Mouse (Mus musculus) myocyte (in vitro differentiated cells): Measurements from ENCODE around the gene Lgi1. TPM values are rescaled to one million over a fixed set of nuclear protein-coding genes. Genes with fewer than 3 reads are reported as not detected.

Experiments used
- H3K27me3 ChIP-seq: one replicate; pipeline ENCODE4 v1.6.1; 2011; ENCODE audit not compliant: control insufficient read depth, insufficient read depth, insufficient read length
- H3K36me3 ChIP-seq: one replicate; pipeline ENCODE4 v1.6.1; 2011; ENCODE audit not compliant: control insufficient read depth, insufficient read depth
- H3K4me2 ChIP-seq: one replicate; pipeline ENCODE4 v1.6.1; 2011; ENCODE audit warnings: low read depth, control low read depth
- H3K4me3 ChIP-seq: one replicate; pipeline ENCODE4 v1.5.1; 2011; ENCODE audit warnings: mild to moderate bottlenecking, control low read depth, moderate library complexity
- H3K79me2 ChIP-seq: one replicate; pipeline ENCODE4 v1.6.1; 2011; ENCODE audit not compliant: control insufficient read depth, insufficient read depth
- H3ac ChIP-seq: one replicate; pipeline ENCODE4 v1.6.1; 2011; ENCODE audit not compliant: control insufficient read depth, insufficient read length
- CEBPB ChIP-seq: IDR thresholded peaks from 2 replicates; pipeline ENCODE4 v1.6.1; 2011; ENCODE audit warnings: mild to moderate bottlenecking, moderate library complexity; ENCODE audit not compliant: poor library complexity, insufficient read depth, severe bottlenecking
- E2F4 ChIP-seq: IDR thresholded peaks from one replicate; pipeline ENCODE4 v1.6.1; 2011; ENCODE audit warnings: mild to moderate bottlenecking, control low read depth, moderate library complexity; ENCODE audit not compliant: insufficient read depth
- MAX ChIP-seq: IDR thresholded peaks from one replicate; pipeline ENCODE4 v1.6.1; 2011; ENCODE audit warnings: low read depth, mild to moderate bottlenecking, control low read depth
- MYOD1 ChIP-seq, 3 experiments: IDR thresholded peaks; one replicate each; pipeline ENCODE4 v1.6.1; 2011; ENCODE audit warnings: control low read depth in 2 of 3, low read depth in 2 of 3, mild to moderate bottlenecking in 2 of 3, moderate library complexity in 1 of 3; ENCODE audit not compliant: insufficient read length in 2 of 3, control insufficient read depth in 1 of 3
- MYOG ChIP-seq, 3 experiments: IDR thresholded peaks; one replicate each; pipeline ENCODE4 v1.6.1; 2011; ENCODE audit warnings: control low read depth in 2 of 3, low read depth in 2 of 3, mild to moderate bottlenecking in 2 of 3; ENCODE audit not compliant: insufficient read length in 2 of 3, control insufficient read depth in 1 of 3, insufficient read depth in 1 of 3
- POLR2A ChIP-seq: IDR thresholded peaks from one replicate; pipeline ENCODE4 v1.6.1; 2011; ENCODE audit warnings: low read depth, mild to moderate bottlenecking, control low read depth, moderate library complexity; ENCODE audit not compliant: insufficient read length
- POLR2AphosphoS2 ChIP-seq: IDR thresholded peaks from one replicate; pipeline ENCODE4 v1.6.1; 2011; ENCODE audit warnings: low read depth, control low read depth; ENCODE audit not compliant: insufficient read length
- REST ChIP-seq: IDR thresholded peaks from one replicate; pipeline ENCODE4 v1.6.1; 2011; ENCODE audit warnings: mild to moderate bottlenecking, control low read depth, moderate library complexity; ENCODE audit not compliant: insufficient read depth, insufficient read length
- SRF ChIP-seq: IDR thresholded peaks from one replicate; pipeline ENCODE4 v1.6.1; 2011; ENCODE audit warnings: low read depth; ENCODE audit not compliant: control insufficient read depth, insufficient read length
- TCF12 ChIP-seq: IDR thresholded peaks from one replicate; pipeline ENCODE4 v1.6.1; 2011; ENCODE audit warnings: mild to moderate bottlenecking, control low read depth; ENCODE audit not compliant: poor library complexity, insufficient read depth, severe bottlenecking
- TCF3 ChIP-seq: IDR thresholded peaks from one replicate; pipeline ENCODE4 v1.6.1; 2011; ENCODE audit warnings: low read depth, control low read depth; ENCODE audit not compliant: insufficient read length
- USF1 ChIP-seq: IDR thresholded peaks from one replicate; pipeline ENCODE4 v1.6.1; 2011; ENCODE audit warnings: low read depth, mild to moderate bottlenecking, control low read depth, moderate library complexity
- polyA plus RNA-seq: library from polyadenylated mRNA; unstranded; fragments of >200 nt; fragmentation: generic; extraction: Trizol; gene quantifications from one replicate; pipeline ENCODE4 v1.2.1, GENCODE M21; 2012; ENCODE audit warnings: missing spikeins

The Lgi1 gene
- polyA plus RNA-seq, 1 experiment: not detected

DNA sequence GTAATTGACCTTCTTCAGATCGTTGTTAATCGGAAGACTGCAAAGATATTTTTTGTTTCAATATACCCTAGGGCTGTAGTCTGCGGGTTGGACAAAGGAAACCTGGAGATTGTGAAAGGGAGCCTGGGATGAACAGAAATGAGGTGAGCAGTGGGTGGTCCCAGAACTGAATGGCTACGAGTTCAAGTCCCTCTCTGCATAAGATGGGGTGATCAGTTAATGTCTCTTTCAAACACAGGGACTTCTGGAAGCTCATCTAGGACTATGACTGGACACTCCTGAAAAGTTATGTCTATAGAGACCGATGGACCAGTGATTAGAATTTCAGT lies 84.6 kb downstream of the Lgi1 start:
- Histone ChIP-seq H3ac (no peak overlapping the region), H3K36me3 (no peaks in the 10 kb centered on the region), H3K4me3 (no peak overlapping the region), H3K27me3 (no peaks in the 10 kb centered on the region), H3K4me2 (no peak overlapping the region), H3K79me2 (no peaks in the 10 kb centered on the region)
- TF ChIP-seq TCF12 (no peak), TCF3 (no peak), SRF (no peak), MYOG (IDR thresholded peaks at IDR 0.05; ENCODE audit: control insufficient read depth in 1 of 3, insufficient read depth in 1 of 3, insufficient read length in 2 of 3, low read depth in 2 of 3) (no peak), MYOD1 (IDR thresholded peaks at IDR 0.05; ENCODE audit: control insufficient read depth in 1 of 3, insufficient read length in 2 of 3, low read depth in 2 of 3) (no peak), MAX (no peak), POLR2AphosphoS2 (no peak), CEBPB (no peak), POLR2A (no peak), E2F4 (no peak), USF1 (no peak), REST (no peak)

DNA sequence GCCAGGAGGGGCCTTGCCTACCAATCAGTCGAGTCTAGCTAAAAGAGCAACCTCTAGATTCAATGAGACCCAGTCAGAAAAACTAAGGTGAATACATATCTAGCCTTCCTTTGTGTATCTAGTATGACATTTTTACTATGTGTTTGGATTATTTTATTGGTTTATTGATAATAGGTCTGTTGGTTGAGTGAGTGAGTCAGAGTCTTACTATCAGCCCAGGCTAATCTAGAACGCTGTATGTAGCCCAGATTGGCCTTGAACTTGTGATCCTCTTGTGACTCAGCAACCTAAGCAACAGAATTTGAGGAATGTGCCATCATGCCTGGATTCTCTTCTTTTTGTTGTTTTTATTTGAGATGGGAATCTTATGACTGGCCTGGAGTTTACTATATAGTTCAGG lies 86.9 kb downstream of the Lgi1 start:
- Histone ChIP-seq H3ac (no peak overlapping the region), H3K4me3 (no peak overlapping the region), H3K36me3 (no peaks in the 10 kb centered on the region), H3K79me2 (no peaks in the 10 kb centered on the region), H3K4me2 (no peak overlapping the region), H3K27me3 (no peaks in the 10 kb centered on the region)
- TF ChIP-seq MAX (no peak), E2F4 (no peak), MYOD1 (IDR thresholded peaks at IDR 0.05; ENCODE audit: control insufficient read depth in 1 of 3, insufficient read length in 2 of 3, low read depth in 2 of 3) (no peak), TCF12 (no peak), POLR2A (no peak), MYOG (IDR thresholded peaks at IDR 0.05; ENCODE audit: control insufficient read depth in 1 of 3, insufficient read depth in 1 of 3, insufficient read length in 2 of 3, low read depth in 2 of 3) (no peak), TCF3 (no peak), REST (no peak), SRF (no peak), USF1 (no peak), POLR2AphosphoS2 (no peak), CEBPB (no peak)

DNA sequence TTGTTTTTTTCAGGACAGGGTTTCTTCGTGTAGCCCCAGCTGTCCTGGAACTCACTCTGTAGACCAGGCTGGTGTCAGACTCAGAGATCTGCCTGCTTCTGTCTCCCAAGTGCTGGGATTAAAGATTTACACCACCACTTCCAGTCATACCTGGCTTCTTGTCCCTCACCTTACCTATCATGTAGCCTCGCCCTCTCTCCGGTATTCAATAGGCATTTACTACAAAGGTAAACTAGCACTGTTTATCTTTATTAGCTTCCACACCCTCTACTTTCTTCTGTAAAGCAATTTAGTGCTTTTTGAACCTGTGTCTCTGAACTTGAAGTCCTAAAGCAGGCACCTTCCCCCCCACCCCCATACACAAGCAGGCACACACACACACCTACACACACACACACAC lies 87.4 kb downstream of the Lgi1 start:
- H3K4me2 ChIP-seq: no peak overlapping the region
- no peak for TF ChIP-seq MAX
- no peak for TF ChIP-seq POLR2AphosphoS2
- no peak for TF ChIP-seq CEBPB
- no peak for TF ChIP-seq USF1
- no peak overlapping the region for H3ac ChIP-seq
- no peak overlapping the region for H3K4me3 ChIP-seq
- H3K27me3 ChIP-seq: no peaks in the 10 kb centered on the region
- no peaks in the 10 kb centered on the region for H3K79me2 ChIP-seq
- H3K36me3 ChIP-seq: no peaks in the 10 kb centered on the region

DNA sequence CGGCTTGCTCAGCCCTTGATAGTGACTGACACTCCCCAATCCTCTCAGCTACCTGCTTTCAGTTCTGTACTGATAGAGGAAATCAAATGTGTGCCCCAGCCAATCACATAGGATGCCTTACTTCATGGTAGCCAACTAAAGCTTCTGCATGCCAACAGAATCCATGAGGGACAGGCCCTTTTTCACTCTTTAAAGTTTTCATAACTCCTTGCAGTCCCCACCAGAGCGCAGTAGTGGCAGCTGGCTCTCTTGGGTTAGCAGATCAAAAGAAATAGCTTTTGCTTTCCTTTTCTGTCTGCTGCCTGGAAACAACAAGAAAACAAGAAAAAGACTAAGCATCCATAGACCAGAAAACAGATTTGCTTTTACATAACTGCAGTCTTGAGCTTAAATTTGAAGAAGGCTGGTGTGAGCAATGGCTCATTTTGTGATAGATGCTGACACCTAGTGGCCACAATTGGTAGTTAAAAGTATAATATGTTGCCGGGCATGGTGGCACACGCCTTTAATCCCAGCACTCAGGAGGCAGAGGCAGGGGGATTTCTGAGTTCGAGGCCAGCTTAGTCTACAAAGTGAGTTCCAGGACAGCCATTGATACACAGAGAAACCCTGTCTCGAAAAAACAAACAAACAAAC lies 88.3 kb downstream of the Lgi1 start:
- H3K36me3 ChIP-seq: no peaks in the 10 kb centered on the region
- H3K4me2 ChIP-seq: no peak overlapping the region
- H3ac ChIP-seq: no peak overlapping the region
- no peak overlapping the region for H3K4me3 ChIP-seq
- no peaks in the 10 kb centered on the region for H3K79me2 ChIP-seq
- no peaks in the 10 kb centered on the region for H3K27me3 ChIP-seq
- no peak for TF ChIP-seq E2F4
- TF ChIP-seq POLR2A: no peak
- no peak for TF ChIP-seq CEBPB
- no peak for TF ChIP-seq TCF3
- no peak for TF ChIP-seq USF1

DNA sequence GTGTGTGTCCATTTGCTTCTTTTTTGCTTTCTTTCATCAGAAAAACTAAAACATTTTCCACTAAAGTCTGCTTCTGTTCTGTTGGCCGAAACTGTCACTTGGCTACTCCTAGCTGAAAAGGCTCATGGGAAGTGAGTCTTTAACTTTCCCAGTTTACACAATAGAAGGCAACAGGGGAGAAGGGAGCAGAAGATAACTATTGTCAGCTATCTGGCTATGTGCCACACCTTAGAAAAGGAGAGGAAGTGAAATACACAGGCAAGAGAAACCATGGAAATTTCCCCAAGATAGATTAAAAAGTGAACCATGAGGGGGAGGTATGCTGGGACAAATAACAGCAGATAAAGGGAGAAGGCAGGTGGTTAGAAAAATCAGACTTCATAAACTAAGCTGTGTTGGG lies 89.9 kb downstream of the Lgi1 start:
- H3K79me2 ChIP-seq: no peaks in the 10 kb centered on the region
- H3K36me3 ChIP-seq: no peaks in the 10 kb centered on the region
- no peak for TF ChIP-seq POLR2A
- TF ChIP-seq E2F4: no peak
- TF ChIP-seq MYOG (IDR thresholded peaks at IDR 0.05; ENCODE audit: control insufficient read depth in 1 of 3, insufficient read depth in 1 of 3, insufficient read length in 2 of 3, low read depth in 2 of 3): no peak
- TF ChIP-seq TCF12: no peak
- no peak for TF ChIP-seq CEBPB
- no peak for TF ChIP-seq SRF
- H3K4me3 ChIP-seq: no peak overlapping the region
- no peak overlapping the region for H3ac ChIP-seq
- H3K27me3 ChIP-seq: no peaks in the 10 kb centered on the region
- no peak overlapping the region for H3K4me2 ChIP-seq

DNA sequence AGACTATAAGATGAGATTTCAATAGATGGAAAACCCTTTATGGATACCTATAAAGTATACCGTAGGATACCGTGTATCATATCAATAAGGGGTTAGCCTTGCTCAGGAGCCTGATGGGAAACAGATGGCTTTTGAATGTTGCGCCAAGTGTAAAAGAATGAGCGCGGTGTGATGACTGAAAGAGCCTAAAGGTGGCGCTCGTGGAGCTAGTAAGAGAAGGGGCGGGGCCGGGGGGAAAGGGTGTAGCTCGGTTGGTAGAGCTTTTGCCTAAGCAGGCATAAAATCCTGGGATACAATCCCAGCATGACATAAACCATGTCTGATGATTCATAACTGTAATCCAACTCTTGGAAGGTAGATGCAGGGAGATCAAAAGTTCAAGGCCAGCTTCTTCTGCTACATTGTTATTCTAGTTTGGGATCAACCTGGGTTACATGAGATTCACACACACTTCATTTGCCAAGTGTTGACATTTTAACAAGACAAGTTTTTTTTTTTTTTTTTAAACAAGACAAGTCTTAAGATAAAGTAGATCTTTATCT lies 90.6 kb downstream of the Lgi1 start:
- no peaks in the 10 kb centered on the region for H3K27me3 ChIP-seq
- H3ac ChIP-seq: no peak overlapping the region
- TF ChIP-seq MYOD1 (IDR thresholded peaks at IDR 0.05; ENCODE audit: control insufficient read depth in 1 of 3, insufficient read length in 2 of 3, low read depth in 2 of 3) (no peak), TCF12 (no peak), MAX (no peak), SRF (no peak), REST (no peak), TCF3 (no peak), USF1 (no peak), POLR2A (no peak), CEBPB (no peak), MYOG (IDR thresholded peaks at IDR 0.05; ENCODE audit: control insufficient read depth in 1 of 3, insufficient read depth in 1 of 3, insufficient read length in 2 of 3, low read depth in 2 of 3) (no peak), E2F4 (no peak), POLR2AphosphoS2 (no peak)
- H3K4me3 ChIP-seq: no peak overlapping the region
- no peaks in the 10 kb centered on the region for H3K79me2 ChIP-seq
- H3K36me3 ChIP-seq: no peaks in the 10 kb centered on the region
- no peak overlapping the region for H3K4me2 ChIP-seq
